Mouse (Mus musculus): ENCODE data around the gene Tcf7l1. TPM values are rescaled to one million over a fixed set of nuclear protein-coding genes. Genes with fewer than 3 reads are reported as not detected.

Tcf7l1 gene
- polyA plus RNA-seq, 1 experiment from 2014 or later, result 42.4 TPM

GRCm38 (mm10) chr6:72747814-72748213, 41.2 kb downstream of the Tcf7l1 start:
- no peak overlapping the region for H3K4me2 ChIP-seq (ENCODE audit: low read depth, severe bottlenecking)
- DNase-seq (ENCODE audit: low spot score) (no peak), ATAC-seq (ENCODE audit: insufficient number of reproducible peaks, low FRiP score, low TSS enrichment, low read depth) (no peak)
- WGBS, result 79% methylated on average over 11 of the region's 11 CpGs
- H3K4me1 ChIP-seq (ENCODE audit: control insufficient read depth, insufficient read depth, low read length), result peaks cover 35% of the 10 kb centered on the region
- no peak overlapping the region for H3K27ac ChIP-seq (replicated peaks; ENCODE audit: low read depth, low read length)
- H3K4me3 ChIP-seq (ENCODE audit: low read depth, low read length), result no peak overlapping the region
- H3K9me3 ChIP-seq (ENCODE audit: control insufficient read depth, low read length), result no peaks in the 10 kb centered on the region
- no peaks in the 10 kb centered on the region for H3K36me3 ChIP-seq (ENCODE audit: control insufficient read depth, insufficient read depth, low read length)
- H3K9ac ChIP-seq (ENCODE audit: low read length), result no peak overlapping the region
- H3K27me3 ChIP-seq (ENCODE audit: control insufficient read depth, insufficient read depth, low read length), result no peaks in the 10 kb centered on the region

GRCm38 (mm10) chr6:72747156-72747555, 41.9 kb downstream of the Tcf7l1 start:
- 54% methylated on average over 4 of the region's 4 CpGs for WGBS
- no peaks in the 10 kb centered on the region for H3K36me3 ChIP-seq (ENCODE audit: control insufficient read depth, insufficient read depth, low read length)
- H3K9me3 ChIP-seq (ENCODE audit: control insufficient read depth, low read length), result no peaks in the 10 kb centered on the region
- DNase-seq (ENCODE audit: low spot score), result no peak
- H3K9ac ChIP-seq (ENCODE audit: low read length), result no peak overlapping the region
- ATAC-seq (ENCODE audit: insufficient number of reproducible peaks, low FRiP score, low TSS enrichment, low read depth), result peak; percentile 55; the same call in 1 of the 2 replicates
- no peak overlapping the region for H3K4me3 ChIP-seq (ENCODE audit: low read depth, low read length)
- H3K27me3 ChIP-seq (ENCODE audit: control insufficient read depth, insufficient read depth, low read length), result no peaks in the 10 kb centered on the region
- H3K4me2 ChIP-seq (ENCODE audit: low read depth, severe bottlenecking), result no peak overlapping the region
- H3K4me1 ChIP-seq (ENCODE audit: control insufficient read depth, insufficient read depth, low read length), result peaks cover 35% of the 10 kb centered on the region
- no peak overlapping the region for H3K27ac ChIP-seq (replicated peaks; ENCODE audit: low read depth, low read length)

- no peaks in the 10 kb centered on the region for H3K9me3 ChIP-seq (ENCODE audit: control insufficient read depth, low read length)
- no peaks in the 10 kb centered on the region for H3K27me3 ChIP-seq (ENCODE audit: control insufficient read depth, insufficient read depth, low read length)
- no peaks in the 10 kb centered on the region for H3K36me3 ChIP-seq (ENCODE audit: control insufficient read depth, insufficient read depth, low read length)
- DNase-seq (ENCODE audit: low spot score) (no peak), ATAC-seq (ENCODE audit: insufficient number of reproducible peaks, low FRiP score, low TSS enrichment, low read depth) (no peak)
- H3K4me1 ChIP-seq (ENCODE audit: control insufficient read depth, insufficient read depth, low read length), result peaks cover 37% of the 10 kb centered on the region
- H3K4me3 ChIP-seq (ENCODE audit: low read depth, low read length), result no peak overlapping the region
- no peak overlapping the region for H3K27ac ChIP-seq (replicated peaks; ENCODE audit: low read depth, low read length)
- H3K9ac ChIP-seq (ENCODE audit: low read length), result no peak overlapping the region
- no peak overlapping the region for H3K4me2 ChIP-seq (ENCODE audit: low read depth, severe bottlenecking)
- WGBS, result 65% methylated on average over 12 of the region's 12 CpGs
Measured at GRCm38 (mm10) chr6:72745781-72746180, 43.3 kb downstream of the Tcf7l1 start.

- DNase-seq (ENCODE audit: low spot score) (no peak), ATAC-seq (ENCODE audit: insufficient number of reproducible peaks, low FRiP score, low TSS enrichment, low read depth) (no peak)
- H3K4me1 ChIP-seq (ENCODE audit: control insufficient read depth, insufficient read depth, low read length), result peaks cover 29% of the 10 kb centered on the region
- H3K27me3 ChIP-seq (ENCODE audit: control insufficient read depth, insufficient read depth, low read length), result no peaks in the 10 kb centered on the region
- no peaks in the 10 kb centered on the region for H3K36me3 ChIP-seq (ENCODE audit: control insufficient read depth, insufficient read depth, low read length)
- 85% methylated on average over 10 of the region's 10 CpGs for WGBS
- H3K27ac ChIP-seq (replicated peaks; ENCODE audit: low read depth, low read length), result no peak overlapping the region
- H3K4me3 ChIP-seq (ENCODE audit: low read depth, low read length), result no peak overlapping the region
- H3K4me2 ChIP-seq (ENCODE audit: low read depth, severe bottlenecking), result no peak overlapping the region
- no peaks in the 10 kb centered on the region for H3K9me3 ChIP-seq (ENCODE audit: control insufficient read depth, low read length)
- H3K9ac ChIP-seq (ENCODE audit: low read length), result no peak overlapping the region
Measured at GRCm38 (mm10) chr6:72744144-72744800, 44.8 kb downstream of the Tcf7l1 start.

GRCm38 (mm10) chr6:72743624-72744041, 45.4 kb downstream of the Tcf7l1 start:
- Histone ChIP-seq H3K9me3 (ENCODE audit: control insufficient read depth, low read length) (no peaks in the 10 kb centered on the region), H3K4me2 (ENCODE audit: low read depth, severe bottlenecking) (no peak overlapping the region), H3K27me3 (ENCODE audit: control insufficient read depth, insufficient read depth, low read length) (no peaks in the 10 kb centered on the region), H3K27ac (replicated peaks; ENCODE audit: low read depth, low read length) (no peak overlapping the region), H3K36me3 (ENCODE audit: control insufficient read depth, insufficient read depth, low read length) (no peaks in the 10 kb centered on the region), H3K4me1 (ENCODE audit: control insufficient read depth, insufficient read depth, low read length) (peaks cover 22% of the 10 kb centered on the region), H3K4me3 (ENCODE audit: low read depth, low read length) (no peak overlapping the region), H3K9ac (ENCODE audit: low read length) (no peak overlapping the region)
- ATAC-seq (ENCODE audit: insufficient number of reproducible peaks, low FRiP score, low TSS enrichment, low read depth) (no peak), DNase-seq (ENCODE audit: low spot score) (no peak)
- 77% methylated on average over 3 of the region's 3 CpGs for whole genome bisulfite sequencing

GRCm38 (mm10) chr6:72742331-72742730, 46.7 kb downstream of the Tcf7l1 start:
- H3K9ac ChIP-seq (ENCODE audit: low read length), result no peak overlapping the region
- no peaks in the 10 kb centered on the region for H3K9me3 ChIP-seq (ENCODE audit: control insufficient read depth, low read length)
- peaks cover 9% of the 10 kb centered on the region for H3K4me1 ChIP-seq (ENCODE audit: control insufficient read depth, insufficient read depth, low read length)
- no peaks in the 10 kb centered on the region for H3K27me3 ChIP-seq (ENCODE audit: control insufficient read depth, insufficient read depth, low read length)
- H3K4me3 ChIP-seq (ENCODE audit: low read depth, low read length), result no peak overlapping the region
- no peak overlapping the region for H3K4me2 ChIP-seq (ENCODE audit: low read depth, severe bottlenecking)
- DNase-seq (ENCODE audit: low spot score) (no peak), ATAC-seq (ENCODE audit: insufficient number of reproducible peaks, low FRiP score, low TSS enrichment, low read depth) (no peak)
- no peaks in the 10 kb centered on the region for H3K36me3 ChIP-seq (ENCODE audit: control insufficient read depth, insufficient read depth, low read length)
- no peak overlapping the region for H3K27ac ChIP-seq (replicated peaks; ENCODE audit: low read depth, low read length)
- WGBS, result 93% methylated on average over 7 of the region's 7 CpGs

- Histone ChIP-seq H3K36me3 (ENCODE audit: control insufficient read depth, insufficient read depth, low read length) (no peaks in the 10 kb centered on the region), H3K27me3 (ENCODE audit: control insufficient read depth, insufficient read depth, low read length) (no peaks in the 10 kb centered on the region), H3K4me3 (ENCODE audit: low read depth, low read length) (no peak overlapping the region), H3K9me3 (ENCODE audit: control insufficient read depth, low read length) (no peaks in the 10 kb centered on the region), H3K9ac (ENCODE audit: low read length) (no peak overlapping the region), H3K4me1 (ENCODE audit: control insufficient read depth, insufficient read depth, low read length) (0 out of 2 replicates have a peak, but pooled peaks cover 2% of the 10 kb centered on the region), H3K27ac (replicated peaks; ENCODE audit: low read depth, low read length) (no peak overlapping the region), H3K4me2 (ENCODE audit: low read depth, severe bottlenecking) (no peak overlapping the region)
- DNase-seq (ENCODE audit: low spot score) (no peak), ATAC-seq (ENCODE audit: insufficient number of reproducible peaks, low FRiP score, low TSS enrichment, low read depth) (no peak)
- 86% methylated on average over 20 of the region's 20 CpGs for WGBS
Measured at GRCm38 (mm10) chr6:72740596-72741421, 48.2 kb downstream of the Tcf7l1 start.

GRCm38 (mm10) chr6:72736872-72737271, 52.2 kb downstream of the Tcf7l1 start:
- DNase-seq (ENCODE audit: low spot score) (no peak), ATAC-seq (ENCODE audit: insufficient number of reproducible peaks, low FRiP score, low TSS enrichment, low read depth) (no peak)
- WGBS, result 88% methylated on average over 11 of the region's 11 CpGs
- no peak overlapping the region for H3K9ac ChIP-seq (ENCODE audit: low read length)
- H3K27me3 ChIP-seq (ENCODE audit: control insufficient read depth, insufficient read depth, low read length), result no peaks in the 10 kb centered on the region
- H3K4me2 ChIP-seq (ENCODE audit: low read depth, severe bottlenecking), result no peak overlapping the region
- no peak overlapping the region for H3K4me3 ChIP-seq (ENCODE audit: low read depth, low read length)
- H3K27ac ChIP-seq (replicated peaks; ENCODE audit: low read depth, low read length), result no peak overlapping the region
- no peaks in the 10 kb centered on the region for H3K36me3 ChIP-seq (ENCODE audit: control insufficient read depth, insufficient read depth, low read length)
- no peaks in the 10 kb centered on the region for H3K9me3 ChIP-seq (ENCODE audit: control insufficient read depth, low read length)
- H3K4me1 ChIP-seq (ENCODE audit: control insufficient read depth, insufficient read depth, low read length), result 0 out of 2 replicates have a peak, but pooled peaks cover 6% of the 10 kb centered on the region
